Mouse (Mus musculus): ENCODE results near the gene Riok2.

DNA sequence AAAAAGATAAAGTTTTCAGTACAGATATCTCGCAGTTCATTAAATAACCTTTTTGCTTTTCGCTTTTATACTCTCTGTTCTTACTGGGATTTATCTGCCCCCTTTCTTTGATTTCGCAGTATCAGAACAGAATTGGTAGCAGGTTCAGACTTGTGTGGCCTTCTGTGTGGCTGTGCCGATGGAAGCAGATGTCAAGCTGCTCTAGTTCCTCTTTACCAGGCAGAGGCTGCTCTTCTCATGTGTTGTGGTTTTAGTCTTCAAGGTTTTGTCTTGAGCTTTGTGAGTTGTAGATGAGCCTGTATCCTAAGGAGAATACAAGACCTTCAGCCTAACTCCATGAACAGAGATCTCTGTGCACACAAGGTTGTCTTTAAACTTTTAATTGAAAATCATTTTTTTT is 17.7 kb downstream of the Riok2 start:
- TF ChIP-seq CTCF (conservative IDR thresholded peaks at IDR 0.05; ENCODE audit: low read length): no peak
- no peak for TF ChIP-seq POU5F1 (IDR thresholded peaks at IDR 0.05; ENCODE audit: borderline replicate concordance, low read length)
